Mouse (Mus musculus) kidney, postnatal 14 days (tissue): ENCODE data around the gene Lpp.

Source experiments
- DNase-seq: peaks from one replicate; pipeline ENCODE4 v3.0.0; 2022; ENCODE audit warnings: mixed read lengths

Gene Lpp

GRCm38 (mm10) chr16:24740714-24741113, 347.4 kb downstream of the Lpp start:
- DNase-seq, result no peak

- DNase-seq, result no peak
These were observed 356.5 kb downstream of the Lpp start for GRCm38 (mm10) chr16:24749816-24750215.

- no peak for DNase-seq
These were observed 362.8 kb downstream of the Lpp start for GRCm38 (mm10) chr16:24756141-24756540.

GRCm38 (mm10) chr16:24766051-24766450, 372.7 kb downstream of the Lpp start:
- no peak for DNase-seq

- no peak for DNase-seq
These were observed 373.3 kb downstream of the Lpp start for GRCm38 (mm10) chr16:24766596-24766995.

- no peak for DNase-seq
These were observed 383.7 kb downstream of the Lpp start for GRCm38 (mm10) chr16:24777053-24777452.

- no peak for DNase-seq
These were observed 385.3 kb downstream of the Lpp start for GRCm38 (mm10) chr16:24778432-24779274.

GRCm38 (mm10) chr16:24780545-24780944, 387.2 kb downstream of the Lpp start:
- DNase-seq, result no peak

- DNase-seq, result no peak
These were observed 388.6 kb downstream of the Lpp start for GRCm38 (mm10) chr16:24781922-24782321.

- DNase-seq, result no peak
These were observed 392.3 kb downstream of the Lpp start for GRCm38 (mm10) chr16:24785651-24786050.

- no peak for DNase-seq
These were observed 395.7 kb downstream of the Lpp start for GRCm38 (mm10) chr16:24788973-24789372.

GRCm38 (mm10) chr16:24791387-24791786, 398.1 kb downstream of the Lpp start:
- DNase-seq, result no peak

- no peak for DNase-seq
These were observed 398.7 kb downstream of the Lpp start for GRCm38 (mm10) chr16:24791984-24792383.

GRCm38 (mm10) chr16:24792836-24793235, 399.5 kb downstream of the Lpp start:
- peak; percentile 6 for DNase-seq

GRCm38 (mm10) chr16:24794665-24795064, 401.4 kb downstream of the Lpp start:
- no peak for DNase-seq

GRCm38 (mm10) chr16:24801355-24801754, 408.0 kb downstream of the Lpp start:
- no peak for DNase-seq

GRCm38 (mm10) chr16:24801780-24802179, 408.5 kb downstream of the Lpp start:
- DNase-seq, result no peak

GRCm38 (mm10) chr16:24806093-24806492, 412.8 kb downstream of the Lpp start:
- no peak for DNase-seq

GRCm38 (mm10) chr16:24807565-24807964, 414.3 kb downstream of the Lpp start:
- no peak for DNase-seq

GRCm38 (mm10) chr16:24809811-24810210, 416.5 kb downstream of the Lpp start:
- DNase-seq, result no peak

GRCm38 (mm10) chr16:24816621-24817020, 423.3 kb downstream of the Lpp start:
- peak; percentile 10 for DNase-seq

GRCm38 (mm10) chr16:24817381-24817780, 424.1 kb downstream of the Lpp start:
- no peak for DNase-seq

- no peak for DNase-seq
These were observed 425.8 kb downstream of the Lpp start for GRCm38 (mm10) chr16:24819127-24819526.

GRCm38 (mm10) chr16:24822182-24822875, 429.0 kb downstream of the Lpp start:
- DNase-seq, result no peak
